Mouse (Mus musculus): ENCODE data around the gene Sars. TPM values are rescaled to one million over a fixed set of nuclear protein-coding genes. Genes with fewer than 3 reads are reported as not detected.
A peak's percentile ranks its signal among the peaks of the same experiment; 100 is the strongest.

Sars gene
- total and polyA plus RNA-seq, 3 experiments: 373 to 394 (median 377) TPM

DNA sequence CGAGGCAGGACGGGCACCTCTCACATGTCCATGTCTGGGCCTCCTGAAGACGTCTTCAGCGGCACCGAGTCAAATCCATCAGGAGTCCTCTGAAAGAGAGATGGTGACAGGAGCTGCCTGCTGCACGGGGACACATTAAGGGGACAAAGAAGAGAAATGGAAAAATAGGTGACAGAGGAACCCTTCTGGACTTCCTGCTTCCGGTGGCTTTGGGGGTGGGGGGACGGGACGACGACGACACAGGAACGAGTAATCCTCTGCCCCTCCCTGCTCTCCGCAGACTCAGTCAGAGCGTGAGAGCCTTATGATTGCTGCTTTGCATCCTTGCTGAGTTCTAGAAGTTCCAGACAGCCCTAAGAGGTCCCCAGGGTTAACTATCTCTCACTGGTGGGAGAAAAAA is 13.4 kb upstream of the Sars start:
- Histone ChIP-seq H3K4me2 (ENCODE audit: insufficient read depth, low read depth, poor library complexity, severe bottlenecking) (peak overlapping the region; percentile 80), H3K9me3 (replicated peaks; ENCODE audit: low read length) (no peaks in the 10 kb centered on the region), H3K27me3 (replicated peaks) (no peaks in the 10 kb centered on the region), H3K36me3 (replicated peaks in 1 of 2; ENCODE audit: control insufficient read depth in 1 of 2, insufficient read depth in 1 of 2, low read length in 1 of 2) (no peaks in the 10 kb centered on the region), H3K4me1 (ENCODE audit: control insufficient read depth in 1 of 2, insufficient read depth in 2 of 2) (peaks cover 4 to 14% of the 10 kb centered on the region in 2 experiments), H3K27ac (ENCODE audit: insufficient read depth, low read depth) (peak overlapping the region; percentile 71), H3K4me3 (replicated peaks in 1 of 3; ENCODE audit: low read depth in 2 of 3, low read length in 2 of 3, poor library complexity in 1 of 3) (peak overlapping the region; percentile 70 to 89 (median 82)), H3K79me2 (replicated peaks; ENCODE audit: control insufficient read depth, extremely low read depth, insufficient read depth, poor library complexity, severe bottlenecking) (no peaks in the 10 kb centered on the region), H3K9ac (ENCODE audit: insufficient read depth, low read depth) (peak overlapping the region; percentile 94)
- TF ChIP-seq MAZ (IDR thresholded peaks at IDR 0.05; ENCODE audit: low read depth, low read length) (peak; percentile 78), E2F4 (IDR thresholded peaks at IDR 0.05; ENCODE audit: insufficient replicate concordance, low read depth, low read length) (no peak), MEF2A (IDR thresholded peaks at IDR 0.05; ENCODE audit: borderline replicate concordance, low read depth, low read length) (no peak; the same call in 1 of the 2 replicates), SMC3 (IDR thresholded peaks at IDR 0.05; ENCODE audit: low read depth, low read length) (no peak), IRF4 (IDR thresholded peaks at IDR 0.05; ENCODE audit: low read depth, low read length) (peak; percentile 6; the same call in 1 of the 2 replicates), GABPA (IDR thresholded peaks at IDR 0.05; ENCODE audit: insufficient replicate concordance, low read depth, low read length) (no peak), ZKSCAN1 (IDR thresholded peaks at IDR 0.05; ENCODE audit: borderline replicate concordance, low read depth, low read length) (no peak), JUND (conservative IDR thresholded peaks at IDR 0.05; ENCODE audit: low read depth, low read length) (no peak), MYC (IDR thresholded peaks at IDR 0.05; ENCODE audit: low read depth, low read length) (peak; percentile 54; the same call in 1 of the 2 replicates), KAT2A (IDR thresholded peaks at IDR 0.05; ENCODE audit: insufficient replicate concordance, low read length) (no peak), NRF1 (IDR thresholded peaks at IDR 0.05; ENCODE audit: low read depth, low read length) (no peak), HCFC1 (IDR thresholded peaks at IDR 0.05; ENCODE audit: low read depth, low read length) (peak; percentile 77), EP300 (IDR thresholded peaks at IDR 0.05; ENCODE audit: low read length) (no peak), MXI1 (IDR thresholded peaks at IDR 0.05; ENCODE audit: low read depth, low read length) (no peak), ZNF384 (IDR thresholded peaks at IDR 0.05; ENCODE audit: low read depth, low read length) (peak; percentile 73; the same call in 1 of the 2 replicates), MAX (IDR thresholded peaks at IDR 0.05; ENCODE audit: low read length) (no peak), POLR2AphosphoS2 (IDR thresholded peaks at IDR 0.05; ENCODE audit: low read depth, low read length) (no peak; the same call in 1 of the 2 replicates), CHD2 (IDR thresholded peaks at IDR 0.05; ENCODE audit: low read length) (0 out of 2 replicates have a peak, but pooled peaks have one; percentile 35), ZC3H11A (IDR thresholded peaks at IDR 0.05; ENCODE audit: low read depth, low read length) (no peak), ELF1 (IDR thresholded peaks at IDR 0.05; ENCODE audit: low read depth, low read length) (peak; percentile 98), CTCF (conservative IDR thresholded peaks at IDR 0.05 in 1 of 2, IDR thresholded peaks at IDR 0.05 in 1 of 2; ENCODE audit: low read depth in 2 of 2, low read length in 2 of 2) (no peak), TBP (conservative IDR thresholded peaks at IDR 0.05; ENCODE audit: low read depth, low read length) (peak; percentile 80), SIN3A (IDR thresholded peaks at IDR 0.05; ENCODE audit: low read length) (peak; percentile 55), MAFK (IDR thresholded peaks at IDR 0.05; ENCODE audit: insufficient replicate concordance, low read length) (no peak), CHD1 (IDR thresholded peaks at IDR 0.05; ENCODE audit: low read depth, low read length) (no peak), RCOR1 (conservative IDR thresholded peaks at IDR 0.05; ENCODE audit: low read depth, low read length) (no peak), POLR2A (IDR thresholded peaks at IDR 0.05; ENCODE audit: low read depth, low read length) (peak; percentile 83), USF2 (conservative IDR thresholded peaks at IDR 0.05; ENCODE audit: low read depth, low read length) (no peak), JUN (IDR thresholded peaks at IDR 0.05; ENCODE audit: insufficient read depth, low read depth, low read length) (no peak), RAD21 (IDR thresholded peaks at IDR 0.05; ENCODE audit: low read depth, low read length) (no peak), ZMIZ1 (IDR thresholded peaks at IDR 0.05; ENCODE audit: low read depth, low read length) (peak; percentile 44; the same call in 1 of the 2 replicates), ETS1 (conservative IDR thresholded peaks at IDR 0.05; ENCODE audit: low read depth, low read length) (peak; percentile 38; the same call in 1 of the 2 replicates), TCF12 (IDR thresholded peaks at IDR 0.05; ENCODE audit: low read depth, low read length) (peak; percentile 78), UBTF (IDR thresholded peaks at IDR 0.05; ENCODE audit: low read depth, low read length) (no peak), PAX5 (IDR thresholded peaks at IDR 0.05; ENCODE audit: low read length) (no peak), BHLHE40 (IDR thresholded peaks at IDR 0.05; ENCODE audit: low read depth, low read length) (no peak), USF1 (IDR thresholded peaks at IDR 0.05; ENCODE audit: low read depth, low read length) (no peak), NELFE (IDR thresholded peaks at IDR 0.05; ENCODE audit: low read depth, low read length) (peak; percentile 82)
- peak; percentile 92 for DNase-seq (ENCODE audit: extremely low read depth)
- dilution Hi-C loops (cut with MboI; ENCODE audit: extremely low pct_ligation_motif_present, extremely low pct_unique_long_range_greater_than_20kb, low sequenced_read_pairs) (no loop called here), in situ Hi-C loops (cut with MboI; ENCODE audit: low pct_ligation_motif_present, low pct_unique_long_range_greater_than_20kb, low sequenced_read_pairs) (no loop called here)

Data from CH12.LX (cell line).